Mouse (Mus musculus) gastrocnemius, adult 8-10 months (tissue): ENCODE measurements around the gene Crot. TPM values are rescaled to one million over a fixed set of nuclear protein-coding genes. Genes with fewer than 3 reads are reported as not detected.
A peak's percentile ranks its signal among the peaks of the same experiment; 100 is the strongest.
"Not testable (repeated sequence)": the region's sequence is repeated elsewhere in the genome, so short reads cannot be mapped to it uniquely, and the experiment has no call there.

Experiments
- DNase-seq, 2 experiments: peaks; one replicate each; pipeline ENCODE4 v3.0.0; 2022; ENCODE audit warnings: low spot score in 2 of 2
- total RNA-seq, 4 experiments: library from RNA; stranded (reverse); gene quantifications; 2 replicates each; pipeline ENCODE4 v1.2.4; 2022

Crot gene
- total RNA-seq, result 10 to 100 TPM; 24.6 to 34.9 (median 30.6) TPM

DNA sequence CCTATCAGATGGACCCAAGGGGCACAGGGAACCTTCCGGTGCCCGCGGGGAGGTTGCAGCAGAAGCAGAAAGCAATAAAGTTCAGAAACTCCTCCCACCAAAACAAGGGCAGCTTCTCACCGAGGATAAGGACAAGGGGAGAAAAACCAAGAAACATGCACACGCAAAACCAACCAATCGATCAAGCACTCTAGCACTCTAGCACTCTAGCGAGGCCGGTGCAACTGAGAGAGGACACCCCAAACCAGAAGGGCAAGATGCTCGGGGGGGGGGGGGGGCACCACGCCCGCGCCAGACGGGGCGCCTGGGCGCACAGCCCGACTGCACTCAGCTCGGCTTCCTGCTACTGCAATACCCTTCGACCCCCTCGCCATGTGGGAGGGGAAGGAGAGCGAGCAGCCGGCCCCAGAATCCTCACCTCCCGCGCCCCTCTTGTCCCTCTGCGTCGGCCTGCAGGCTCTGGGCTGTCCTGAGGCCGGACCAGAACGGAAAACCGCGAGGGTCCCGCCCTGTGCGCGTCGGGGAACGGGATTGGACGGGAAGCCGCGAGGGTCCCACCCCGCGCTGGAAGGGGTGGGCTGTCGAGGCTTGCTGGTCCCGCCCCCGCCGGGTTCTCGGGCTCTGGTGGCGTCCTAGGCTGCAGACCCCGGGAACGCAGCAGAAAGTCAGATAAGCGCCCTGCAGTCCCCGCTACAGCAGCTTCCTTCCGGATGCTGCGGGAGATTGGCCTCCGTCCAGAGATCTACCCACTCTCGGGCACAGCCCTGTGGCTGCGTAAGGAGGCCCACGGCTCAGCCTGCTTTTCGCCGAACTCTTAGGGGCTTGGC, at the start of gene Crot:
Gene Crot, minus strand, starts transcription at position 639 of the 827 bp plus-strand sequence.
- peak; percentile 86 to 87 for DNase-seq

DNA sequence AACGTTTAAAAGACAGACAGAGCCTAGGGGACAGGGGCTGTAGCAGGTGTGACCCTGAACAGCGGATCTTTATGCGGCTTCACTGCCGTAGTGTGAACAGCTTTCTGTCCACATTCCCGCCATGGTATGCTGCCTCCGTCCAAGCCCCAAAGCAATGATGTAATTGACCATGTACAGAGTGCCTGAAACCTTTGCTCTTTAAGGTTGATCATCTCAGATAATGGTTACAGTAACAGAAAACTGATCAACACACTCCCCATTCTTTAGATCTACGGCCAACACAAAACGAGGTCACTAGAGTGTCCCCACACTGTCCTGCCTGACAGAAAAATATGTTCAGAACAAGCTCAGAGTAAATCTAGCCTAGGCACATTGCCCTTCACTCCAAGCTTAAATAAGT, 48.8 kb upstream of the Crot start:
- DNase-seq, result no peak

DNA sequence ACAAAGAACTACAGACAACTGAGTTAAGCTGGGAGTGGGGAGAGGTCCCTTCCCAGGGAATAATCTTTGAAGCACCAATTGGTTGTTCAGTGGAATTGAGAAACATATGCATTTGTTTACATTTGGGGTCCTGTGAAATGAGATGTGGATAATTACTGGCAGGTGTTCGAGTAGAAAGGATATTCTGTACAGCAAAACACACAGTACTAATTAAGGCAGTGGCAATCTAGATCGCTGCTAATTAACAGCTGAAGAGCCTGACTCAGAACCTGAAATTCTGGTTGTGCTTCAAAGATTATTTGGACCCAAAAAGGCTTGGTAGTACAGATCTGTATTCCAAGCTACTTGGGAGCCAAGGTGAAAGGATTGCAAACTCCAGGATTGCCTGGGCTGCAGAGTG, 47.7 kb upstream of the Crot start:
- no peak for DNase-seq

DNA sequence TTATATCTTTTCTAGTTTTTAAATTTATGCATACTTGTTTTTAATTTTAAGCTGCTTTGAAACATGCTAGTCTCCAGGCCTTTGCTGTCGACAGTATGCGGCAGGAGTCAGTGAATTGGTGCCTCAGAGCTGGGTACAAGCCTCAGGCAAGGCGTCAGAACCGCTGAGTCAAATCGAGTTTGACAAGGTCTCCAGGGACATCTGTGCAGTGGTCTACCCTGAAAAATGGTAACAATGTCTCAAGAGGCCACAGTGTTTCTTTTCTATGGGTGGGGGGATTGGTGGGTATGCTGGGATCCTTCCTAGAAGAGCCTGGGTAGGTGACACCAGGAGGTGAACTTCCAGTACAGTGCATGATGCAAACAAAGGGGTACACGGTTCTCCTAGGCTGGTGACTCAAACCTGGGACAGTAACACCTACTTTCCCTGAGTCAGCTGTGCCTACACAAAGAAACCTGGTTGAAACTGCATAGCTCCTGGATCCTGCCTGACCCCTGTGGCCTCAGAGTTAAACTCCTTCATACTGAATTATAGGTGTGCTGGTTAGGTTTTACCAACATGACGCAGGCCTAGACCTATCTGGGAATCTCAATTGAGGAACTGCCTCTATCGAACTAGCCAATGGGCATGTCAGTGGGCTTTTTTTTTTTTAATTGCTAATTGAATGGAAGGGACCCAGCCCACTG, 46.6 kb upstream of the Crot start:
- DNase-seq, result no peak

DNA sequence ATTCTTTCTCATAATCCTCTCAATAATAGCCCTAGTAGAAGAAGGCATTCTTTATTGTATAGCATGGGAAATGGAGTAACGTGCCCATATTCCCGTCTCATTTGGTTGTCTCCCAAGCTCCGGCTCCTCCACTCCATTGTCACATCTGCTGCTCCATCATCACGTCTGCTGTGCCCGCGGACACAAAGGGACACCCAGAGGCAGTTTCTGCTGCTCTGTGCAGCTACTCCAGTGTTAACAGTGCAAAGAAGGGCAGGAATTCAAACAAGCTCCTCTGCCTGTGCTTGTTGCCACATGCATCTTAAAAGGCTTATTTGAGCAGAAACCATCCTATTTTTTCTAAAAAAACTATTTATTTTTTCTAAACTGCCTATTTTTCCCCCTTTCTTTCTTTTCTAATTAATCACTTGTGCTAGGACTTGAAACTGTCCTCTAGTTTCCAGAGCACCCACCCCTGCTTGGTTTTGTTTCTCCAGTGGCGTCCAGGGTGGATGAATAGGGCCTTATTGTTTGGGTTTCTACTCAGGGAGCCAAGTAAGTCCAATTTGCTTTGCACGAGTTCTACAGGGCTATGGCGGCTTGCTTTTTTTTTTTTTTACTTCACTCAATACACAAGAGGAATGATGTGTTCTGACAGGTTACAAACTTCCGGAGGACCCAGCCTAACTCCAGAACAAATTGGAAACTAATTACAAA, 45.7 kb upstream of the Crot start:
- DNase-seq, result no peak

DNA sequence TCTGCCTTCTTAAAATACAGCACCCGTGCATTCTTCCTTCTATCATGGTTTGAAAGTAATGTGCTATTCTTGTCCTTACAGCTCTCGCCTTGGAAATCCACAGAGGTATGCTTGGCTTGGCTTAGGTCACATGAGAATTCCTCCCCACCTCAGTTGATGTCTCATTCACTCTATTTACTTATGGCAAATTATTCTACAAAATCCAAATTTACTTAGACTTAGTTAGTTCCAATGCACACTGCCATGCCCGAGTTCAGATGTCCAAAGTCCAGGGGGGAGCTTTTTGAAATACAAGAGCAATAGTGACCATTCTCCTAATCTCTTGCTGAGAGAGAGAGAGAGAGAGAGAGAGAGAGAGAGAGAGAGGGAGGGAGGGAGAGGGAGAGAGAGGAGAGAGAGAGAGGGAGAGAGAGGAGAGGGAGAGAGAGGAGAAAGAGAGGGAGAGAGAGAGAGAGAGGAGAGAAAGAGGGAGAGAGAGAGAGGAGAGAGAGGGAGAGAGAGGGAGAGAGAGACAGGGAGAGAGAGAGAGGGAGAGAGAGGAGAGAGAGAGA, 43.6 kb upstream of the Crot start:
- no peak for DNase-seq

DNA sequence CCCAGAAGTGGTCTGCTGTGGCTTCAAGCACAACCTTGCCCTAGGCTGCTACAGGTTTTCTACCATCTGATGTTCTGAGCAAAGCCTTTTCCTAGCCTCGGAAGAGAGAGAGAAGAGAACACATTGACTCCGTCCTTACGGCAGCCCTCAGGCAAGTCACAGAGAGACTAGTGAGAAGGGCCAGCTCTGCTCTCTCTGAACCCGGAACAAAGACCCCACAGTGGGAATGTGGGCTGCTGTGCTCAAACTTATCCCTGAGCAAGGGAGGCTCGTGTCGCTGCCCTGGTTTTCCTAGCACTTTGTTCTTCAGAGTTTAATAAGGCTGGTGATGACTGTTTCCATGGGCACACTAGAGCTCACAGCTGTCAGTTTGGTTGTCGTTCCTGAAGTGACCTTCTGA, 42.9 kb upstream of the Crot start:
- no peak for DNase-seq

DNA sequence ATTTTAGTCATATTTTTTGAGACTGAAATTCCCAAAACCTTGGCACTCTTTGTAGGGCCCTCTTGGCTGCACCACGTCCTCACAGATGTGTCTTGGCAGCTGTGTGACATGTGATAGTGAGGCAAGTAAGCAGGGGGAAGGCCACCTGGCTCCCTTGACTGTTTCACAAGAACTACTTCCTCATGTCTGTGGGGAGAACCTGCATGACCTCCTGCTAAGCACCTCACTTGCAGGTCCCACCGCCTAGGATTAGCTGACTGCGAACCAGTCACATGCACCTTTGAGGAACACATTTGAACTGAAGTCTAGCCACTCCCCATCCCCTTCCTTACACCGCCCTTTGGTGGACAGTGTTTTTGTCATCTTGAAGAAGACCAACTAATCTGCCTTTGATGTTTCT, 40.2 kb upstream of the Crot start:
- no peak for DNase-seq

DNA sequence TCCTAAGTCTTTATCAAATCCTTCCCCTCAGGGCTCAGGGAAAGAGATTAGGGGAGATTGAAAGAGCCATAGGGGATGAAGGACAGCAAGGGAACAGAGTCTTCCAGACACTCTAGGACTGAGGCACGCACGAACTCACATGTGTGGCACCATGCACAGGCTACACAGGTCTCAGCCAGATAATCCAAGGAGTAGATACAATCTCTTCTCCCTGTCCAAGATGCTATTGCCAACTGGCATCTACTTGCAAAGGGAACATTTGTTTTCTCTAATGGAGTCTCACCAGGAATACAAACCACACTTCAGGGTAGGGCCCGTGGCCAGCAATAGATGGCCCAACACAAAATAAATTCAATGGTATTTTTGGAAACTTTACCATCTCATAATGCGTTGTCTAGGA, 38.3 kb upstream of the Crot start:
- DNase-seq, result no peak

DNA sequence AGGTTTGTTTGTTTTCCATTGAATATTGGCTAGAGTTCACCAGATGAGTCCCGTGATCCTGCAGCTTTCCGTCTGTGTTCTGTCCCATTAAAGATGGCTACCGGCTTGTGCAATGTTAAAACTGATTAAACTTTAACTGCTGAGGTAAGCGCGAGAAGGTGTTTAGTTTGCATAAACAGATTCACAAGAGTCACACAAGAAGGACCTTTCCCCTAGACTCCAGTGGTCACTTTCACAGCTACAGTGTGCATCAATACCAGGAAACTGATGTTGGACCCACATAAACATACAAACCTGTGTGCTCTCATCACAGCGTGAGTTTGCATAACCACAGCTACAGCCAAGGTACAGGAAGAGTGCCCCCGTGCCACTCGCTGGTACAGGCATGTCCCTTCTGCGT, 37.4 kb upstream of the Crot start:
- DNase-seq, result no peak

DNA sequence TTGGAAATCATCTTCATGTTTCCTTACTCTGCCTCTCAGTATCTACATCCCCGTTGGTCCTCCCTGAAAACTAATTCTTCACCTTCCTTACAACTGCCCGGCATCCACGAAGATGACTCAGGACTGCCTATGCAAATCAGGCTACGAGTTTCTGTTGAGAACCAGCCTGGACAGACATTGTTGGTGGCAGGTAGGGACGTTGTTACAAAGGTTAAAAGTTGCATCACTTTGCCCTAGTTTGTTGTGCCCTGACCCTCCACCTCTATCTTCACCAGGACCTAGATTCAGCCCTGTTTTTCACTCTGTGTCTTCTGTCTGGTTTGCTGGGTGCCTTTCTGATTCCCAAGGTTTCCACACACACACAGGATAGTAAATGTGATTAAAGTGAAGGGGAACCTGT, 36.7 kb upstream of the Crot start:
- no peak for DNase-seq

DNA sequence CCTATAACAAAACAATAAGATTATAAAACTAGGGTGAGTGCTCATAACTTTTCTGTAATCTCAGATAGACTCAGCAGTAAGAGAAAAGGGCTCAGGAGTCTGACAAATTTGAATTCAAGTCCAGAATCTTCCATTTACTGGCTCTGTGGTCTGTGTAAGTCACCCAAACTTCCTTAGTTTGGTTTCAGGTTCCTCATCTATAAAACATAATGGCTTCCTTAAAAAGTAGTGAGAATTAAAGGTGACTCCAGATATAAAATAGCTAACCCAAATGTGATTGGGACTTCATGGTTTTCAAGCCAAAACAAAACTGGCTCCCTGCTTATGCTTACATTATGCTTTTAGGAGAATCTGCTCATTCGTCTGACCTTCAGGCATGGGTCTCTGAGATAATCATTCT, 35.5 kb upstream of the Crot start:
- no peak for DNase-seq

DNA sequence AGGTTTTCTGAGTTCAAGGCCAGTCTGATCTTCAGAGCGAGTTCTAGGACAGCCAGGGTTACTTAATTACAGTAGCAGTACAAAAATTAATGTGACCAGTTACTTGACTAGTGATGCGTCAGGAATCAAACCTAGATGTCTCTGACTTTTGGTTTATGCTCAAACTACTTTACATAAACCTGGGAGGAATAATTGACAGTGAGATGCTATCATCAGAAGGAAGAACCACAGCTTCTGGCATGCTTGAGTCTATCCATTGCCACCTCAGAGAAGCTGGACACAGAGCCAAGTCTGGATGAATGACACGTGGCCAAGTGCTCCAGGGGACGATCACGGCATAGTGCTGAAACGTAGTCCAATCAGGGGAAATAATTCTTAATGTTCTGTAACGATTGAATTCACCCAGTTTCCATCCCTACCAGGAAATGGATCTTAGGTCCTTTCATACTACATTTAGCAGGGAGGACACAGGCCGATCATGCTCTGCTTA, 35.0 kb upstream of the Crot start:
- DNase-seq, result no peak

DNA sequence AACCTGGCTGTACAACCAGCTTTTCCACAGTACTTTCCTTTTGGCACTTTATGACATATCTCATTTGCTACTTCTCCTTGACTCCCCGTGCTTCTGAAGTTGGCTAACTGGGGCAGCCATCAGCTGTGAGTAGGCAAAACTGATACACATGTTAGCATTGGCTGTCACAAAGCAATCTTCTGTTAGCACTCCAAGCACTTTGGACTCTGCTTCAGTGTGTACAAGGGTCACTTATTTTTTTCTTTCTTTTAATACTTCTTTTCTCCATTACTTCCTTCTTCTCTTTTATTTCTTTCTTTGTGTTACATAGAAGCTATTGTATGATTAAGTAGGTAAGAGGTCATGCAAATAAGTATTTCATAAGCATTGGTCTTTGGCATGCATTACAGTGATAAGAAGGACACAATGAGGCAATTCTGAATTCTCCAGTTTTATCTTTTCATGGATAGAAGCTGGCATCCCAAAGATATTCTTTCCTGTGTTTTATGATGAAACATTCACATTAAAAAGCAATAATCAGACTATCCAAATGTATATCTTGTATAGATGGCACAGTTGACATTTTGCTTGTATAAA, 31.2 kb upstream of the Crot start:
- no peak for DNase-seq

DNA sequence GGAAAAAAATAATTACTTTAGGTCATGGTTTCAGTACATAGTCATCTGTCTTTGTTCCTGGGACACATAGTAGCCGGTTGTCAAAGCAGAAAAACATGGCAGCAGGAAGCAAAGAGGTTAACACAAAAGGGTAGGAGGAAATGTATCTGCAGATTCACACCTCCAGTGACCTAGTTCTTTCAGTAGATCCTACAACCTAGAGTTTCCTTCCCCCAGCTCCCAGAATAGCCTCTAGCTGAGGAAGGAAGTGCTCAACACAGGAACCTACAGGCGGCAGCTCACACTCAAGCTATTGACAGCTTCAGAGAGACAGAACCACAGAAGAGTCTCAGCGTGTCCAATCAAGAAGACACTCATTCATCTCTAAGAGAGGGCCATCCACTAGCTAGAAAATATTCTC, 18.2 kb upstream of the Crot start:
- DNase-seq, result peak; percentile 12 to 13

DNA sequence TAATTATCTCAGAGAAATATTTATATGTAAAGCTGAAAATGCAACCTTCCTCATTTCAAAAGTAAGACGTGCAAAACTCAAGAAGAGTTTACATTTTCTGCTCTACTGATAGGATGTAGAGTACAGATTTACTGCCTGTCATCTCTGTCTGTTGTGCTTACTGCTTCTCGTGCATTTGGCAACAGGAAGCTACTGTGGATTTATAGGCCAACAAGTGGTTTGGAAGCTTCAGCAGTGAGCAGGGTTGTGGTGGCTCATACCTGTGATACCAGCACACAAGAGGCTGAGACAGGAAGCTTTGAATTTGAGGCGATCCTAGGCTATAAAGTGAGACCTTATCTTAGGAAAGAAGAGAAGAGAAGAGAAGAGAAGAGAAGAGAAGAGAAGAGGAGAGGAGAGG, 17.6 kb upstream of the Crot start:
- DNase-seq, result no peak

DNA sequence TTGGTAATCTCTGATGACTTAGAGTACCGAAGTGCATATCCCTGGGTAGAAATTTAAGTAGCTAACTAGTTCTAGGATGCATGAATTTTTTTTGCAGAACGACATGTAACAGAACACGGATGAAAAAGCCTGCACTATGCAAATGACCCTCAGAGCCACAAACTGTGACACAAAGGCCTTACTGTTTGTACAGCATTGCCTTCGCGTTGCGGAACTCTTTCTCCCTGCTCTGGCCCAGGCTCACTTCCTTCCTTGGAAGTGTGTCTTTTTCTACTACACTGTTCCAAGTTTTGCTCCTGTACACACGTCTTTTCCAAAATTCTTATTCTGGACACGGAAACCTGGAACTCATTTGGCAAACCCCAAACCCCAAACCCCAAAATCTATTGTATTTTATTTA, 14.2 kb upstream of the Crot start:
- DNase-seq, result no peak

DNA sequence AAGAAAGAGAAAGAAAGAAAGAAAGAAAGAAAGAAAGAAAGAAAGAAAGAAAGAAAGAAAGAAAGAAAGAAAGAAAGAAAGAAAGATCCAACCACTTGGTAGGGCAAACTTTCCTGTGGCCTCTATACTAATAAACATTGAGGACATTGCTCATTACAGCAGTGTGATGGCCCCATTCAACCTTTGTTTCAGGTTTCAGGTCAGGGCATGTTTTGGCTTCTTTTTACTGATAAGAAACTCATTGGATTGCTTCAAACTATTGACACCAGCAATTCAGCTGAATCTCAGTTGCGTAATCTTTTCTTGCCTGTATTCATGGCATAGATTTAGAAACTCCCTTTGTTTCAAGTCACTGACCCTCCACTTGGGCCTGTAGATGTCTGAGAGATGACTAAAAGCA, 13.0 kb upstream of the Crot start:
- no peak for DNase-seq

DNA sequence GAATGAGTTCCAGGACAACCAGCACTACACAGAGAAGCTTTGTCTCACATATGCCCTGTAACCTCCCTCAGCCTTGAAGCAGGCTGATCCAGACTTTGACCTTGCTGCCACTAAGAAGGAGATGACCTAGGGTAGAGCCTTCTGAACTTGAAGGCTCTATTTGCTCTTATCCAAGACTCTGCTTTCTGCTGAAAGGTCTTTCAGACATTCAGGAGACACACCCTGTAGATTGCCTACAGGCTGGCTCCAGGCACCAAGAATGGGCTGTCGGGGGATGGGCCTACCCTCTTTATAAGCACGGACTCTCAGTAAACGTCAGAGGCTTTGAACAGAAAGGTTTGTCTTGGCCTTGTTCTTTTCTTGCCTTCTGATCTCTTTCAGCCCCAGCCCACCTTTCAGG, 9.5 kb upstream of the Crot start:
- not testable (repeated sequence) for DNase-seq

DNA sequence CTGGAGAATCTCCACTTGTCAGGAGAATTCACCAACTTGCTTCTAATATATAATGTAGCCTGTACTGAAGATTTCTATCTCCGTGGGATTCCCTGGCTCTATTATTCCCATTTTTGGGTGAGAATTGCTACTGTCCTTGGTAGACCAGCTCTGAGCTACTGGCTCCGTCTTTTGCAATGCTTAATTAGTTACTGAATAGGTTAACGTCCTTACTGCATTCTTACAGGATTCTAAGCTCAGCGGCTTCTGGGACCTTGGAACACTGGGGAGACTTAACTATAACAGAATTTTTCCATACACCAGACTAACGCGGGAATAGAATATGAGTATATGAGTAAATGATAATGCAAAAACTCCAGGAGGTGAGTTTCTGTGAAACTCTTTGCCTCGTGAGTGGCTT, 2.9 kb upstream of the Crot start:
- DNase-seq, result not testable (repeated sequence)

DNA sequence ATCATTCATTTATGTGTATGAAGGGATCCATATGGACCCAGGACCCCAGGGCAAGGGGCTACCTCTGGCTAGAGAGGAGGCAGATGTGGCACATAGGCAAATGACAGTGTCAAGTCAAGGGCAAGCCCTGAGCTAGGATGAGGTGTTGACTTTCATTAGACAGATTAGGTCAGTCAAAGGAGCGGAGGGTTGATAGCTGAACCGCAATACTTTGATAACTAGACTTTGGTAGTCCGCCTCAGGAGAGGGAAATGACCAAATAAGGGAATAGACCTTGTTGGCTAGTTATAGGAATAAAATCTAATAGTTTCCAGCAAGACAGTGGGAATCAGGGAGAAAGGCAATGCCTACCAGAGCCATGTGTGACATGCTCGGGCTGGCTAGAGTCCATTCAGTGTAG, 2.0 kb upstream of the Crot start:
- no peak for DNase-seq

DNA sequence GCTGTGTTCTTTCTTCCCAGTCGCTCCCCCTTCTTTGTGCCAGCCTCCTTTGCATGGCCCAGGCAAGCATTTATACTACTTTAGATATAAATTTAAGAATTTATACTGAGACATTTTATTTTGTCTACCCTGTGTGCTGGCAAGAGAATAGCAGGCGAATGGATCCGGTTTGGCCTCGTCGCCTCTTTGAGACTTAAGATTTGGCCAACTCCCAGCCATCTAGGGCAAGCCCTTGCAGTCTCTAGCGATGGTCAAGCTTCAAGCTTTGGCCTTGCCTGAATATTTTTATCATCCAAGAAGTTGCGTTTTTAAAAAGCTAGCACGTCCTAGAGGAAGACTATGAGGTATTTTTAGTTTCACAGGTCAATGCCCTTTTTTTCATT, 380 bp upstream of the Crot start:
- DNase-seq, result peak in 1 of 2 experiments; percentile 21
